Mouse (Mus musculus): ENCODE data around the gene Napb.

- TF ChIP-seq POLR2A (IDR thresholded peaks at IDR 0.05; ENCODE audit: insufficient read depth, low read depth, low read length) (no peak), CTCF (IDR thresholded peaks at IDR 0.05; ENCODE audit: insufficient read depth, low read depth, low read length) (no peak)
Observed at GRCm38 (mm10) chr2:148684972-148685371, 47.3 kb downstream of the Napb start.

All from olfactory bulb, adult 2 months (tissue).